Mouse (Mus musculus): ENCODE results near the gene Gm45717. TPM values are rescaled to one million over a fixed set of nuclear protein-coding genes. Genes with fewer than 3 reads are reported as not detected.

The Gm45717 gene
- total RNA-seq, 1 experiment from 2014 or later, result not detected

- no peak for ATAC-seq (replicated peaks; ENCODE audit: insufficient number of reproducible peaks, low FRiP score, low TSS enrichment, poor library complexity, severe bottlenecking)
Observed at GRCm38 (mm10) chr7:140919911-140920310, 35.8 kb downstream of the Gm45717 start.

DNA sequence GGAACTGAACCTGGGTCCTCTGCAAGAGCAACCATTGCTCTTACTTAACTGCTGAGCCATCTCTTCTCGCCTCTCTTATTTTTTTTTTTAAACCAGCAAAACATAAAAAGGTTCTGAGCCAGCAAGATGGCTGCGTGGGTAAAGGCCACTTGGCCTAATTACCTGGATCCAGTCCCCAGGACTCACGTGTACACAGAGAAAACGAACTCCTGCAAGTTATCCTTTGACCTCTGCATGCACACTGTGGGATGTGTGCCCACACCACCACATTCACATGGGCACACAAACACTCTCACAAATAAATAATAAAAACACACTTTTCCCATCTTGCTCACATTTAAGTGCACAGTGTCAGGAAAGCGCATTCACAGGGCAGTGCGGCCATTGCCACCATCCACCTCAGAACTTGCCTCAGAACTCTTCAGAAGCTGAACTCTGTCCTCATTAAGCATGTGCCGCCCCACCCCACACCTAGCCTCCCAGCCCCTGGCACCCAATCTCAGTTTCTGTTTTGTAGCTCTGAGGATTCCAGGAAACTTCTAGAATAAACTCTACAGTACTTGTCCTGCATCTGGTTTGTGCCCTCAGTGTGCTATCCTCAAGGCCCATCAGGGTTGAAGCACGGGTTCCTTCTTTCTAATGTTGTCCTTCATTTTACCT is 41.6 kb downstream of the Gm45717 start:
- no peak for ATAC-seq (replicated peaks; ENCODE audit: insufficient number of reproducible peaks, low FRiP score, low TSS enrichment, poor library complexity, severe bottlenecking)

GRCm38 (mm10) chr7:140912846-140913482 is 42.8 kb downstream of the Gm45717 start:
- ATAC-seq (replicated peaks; ENCODE audit: insufficient number of reproducible peaks, low FRiP score, low TSS enrichment, poor library complexity, severe bottlenecking), result no peak

DNA sequence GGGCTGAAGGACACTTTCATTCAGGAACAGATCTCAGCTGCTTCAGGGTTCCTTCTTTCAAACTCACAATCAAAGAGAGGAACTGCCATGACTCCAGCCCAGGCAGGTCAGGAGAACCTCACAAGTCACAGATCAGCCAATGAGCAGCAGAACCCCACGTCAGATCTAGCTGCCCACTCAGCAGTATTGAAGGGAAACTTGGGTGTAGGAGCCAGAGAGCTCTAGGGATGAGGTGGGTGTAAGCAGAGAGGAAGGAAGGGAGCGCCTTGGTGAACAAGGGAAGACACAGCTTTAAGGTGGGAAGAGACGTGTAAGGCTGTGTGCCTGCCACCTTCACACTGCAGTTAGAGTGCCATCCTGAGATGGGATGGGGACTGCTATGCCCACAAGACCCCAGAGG is 43.4 kb downstream of the Gm45717 start:
- no peak for ATAC-seq (replicated peaks; ENCODE audit: insufficient number of reproducible peaks, low FRiP score, low TSS enrichment, poor library complexity, severe bottlenecking)

DNA sequence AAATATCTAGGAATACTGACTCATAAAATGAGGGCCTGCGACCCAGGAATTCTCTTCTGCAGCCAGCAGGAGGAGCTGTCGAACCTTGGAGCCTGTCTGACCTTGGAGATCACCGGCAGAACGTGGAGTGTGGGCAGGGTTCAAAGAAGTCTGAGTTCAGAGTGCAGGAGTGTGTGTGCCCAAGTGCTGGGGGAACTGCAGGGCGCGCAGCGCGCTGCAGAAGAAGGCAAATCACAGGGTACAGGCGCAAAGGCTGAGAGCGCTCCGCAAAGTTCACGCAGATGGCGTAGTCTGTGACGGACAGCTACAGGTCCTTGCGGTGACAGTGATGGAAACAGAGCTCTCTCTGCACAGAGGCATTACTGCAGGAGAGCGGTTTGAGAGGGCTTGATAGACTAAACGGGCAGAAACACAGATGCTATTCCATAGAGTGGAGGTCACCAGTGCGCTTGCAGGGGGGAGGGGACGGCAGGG is 47.1 kb downstream of the Gm45717 start:
- ATAC-seq (replicated peaks; ENCODE audit: insufficient number of reproducible peaks, low FRiP score, low TSS enrichment, poor library complexity, severe bottlenecking), result peak; percentile 88

- no peak for ATAC-seq (replicated peaks; ENCODE audit: insufficient number of reproducible peaks, low FRiP score, low TSS enrichment, poor library complexity, severe bottlenecking)
Observed at GRCm38 (mm10) chr7:140908181-140908580, 47.6 kb downstream of the Gm45717 start.

DNA sequence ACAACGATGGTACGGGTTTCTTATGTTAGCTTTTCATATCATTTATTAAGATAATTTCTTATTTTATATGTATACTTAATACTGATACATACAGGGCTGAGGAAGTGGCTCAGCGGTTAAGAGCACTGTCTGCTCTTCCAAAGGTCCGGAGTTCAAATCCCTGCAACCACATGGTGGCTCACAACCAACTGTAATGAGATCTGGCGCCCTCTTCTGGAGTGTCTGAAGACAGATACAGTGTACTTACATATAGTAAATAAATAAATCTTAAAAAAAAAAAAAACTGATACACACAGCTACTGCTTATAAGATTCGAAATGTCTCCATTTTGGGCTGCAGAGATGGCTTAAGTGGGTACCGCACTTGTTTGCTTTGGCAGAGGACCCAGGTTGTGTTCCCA is 48.0 kb downstream of the Gm45717 start:
- ATAC-seq (replicated peaks; ENCODE audit: insufficient number of reproducible peaks, low FRiP score, low TSS enrichment, poor library complexity, severe bottlenecking), result no peak

DNA sequence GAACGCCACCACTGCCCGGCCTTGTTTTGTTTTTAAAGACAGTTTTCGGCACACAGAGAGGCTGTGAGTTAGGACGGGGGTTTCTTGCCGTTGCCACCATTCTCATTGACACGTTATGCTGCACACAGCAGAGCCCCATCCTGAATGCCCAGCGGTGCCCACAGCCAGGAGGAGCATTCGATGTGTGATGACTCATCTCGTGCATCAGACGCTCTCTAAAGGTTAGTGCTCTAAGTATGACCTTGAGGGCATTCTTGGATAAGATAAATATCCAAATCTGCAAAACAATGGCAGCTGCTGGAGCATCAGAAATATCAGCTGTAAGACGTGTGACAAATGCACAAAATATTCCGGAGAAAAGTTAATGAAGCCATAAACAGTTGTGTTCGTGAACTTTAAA is 48.6 kb downstream of the Gm45717 start:
- no peak for ATAC-seq (replicated peaks; ENCODE audit: insufficient number of reproducible peaks, low FRiP score, low TSS enrichment, poor library complexity, severe bottlenecking)

GRCm38 (mm10) chr7:140905642-140906081 is 50.1 kb downstream of the Gm45717 start:
- ATAC-seq (replicated peaks; ENCODE audit: insufficient number of reproducible peaks, low FRiP score, low TSS enrichment, poor library complexity, severe bottlenecking), result no peak

- ATAC-seq (replicated peaks; ENCODE audit: insufficient number of reproducible peaks, low FRiP score, low TSS enrichment, poor library complexity, severe bottlenecking), result peak; percentile 63
Observed at GRCm38 (mm10) chr7:140903212-140903611, 52.5 kb downstream of the Gm45717 start.

- ATAC-seq (replicated peaks; ENCODE audit: insufficient number of reproducible peaks, low FRiP score, low TSS enrichment, poor library complexity, severe bottlenecking), result no peak
Observed at GRCm38 (mm10) chr7:140902036-140902875, 53.5 kb downstream of the Gm45717 start.

GRCm38 (mm10) chr7:140900220-140900619 is 55.5 kb downstream of the Gm45717 start, which contains the start of gene Cox8b:
Gene Cox8b, minus strand, starts transcription at chr7:140900446.
- ATAC-seq (replicated peaks; ENCODE audit: insufficient number of reproducible peaks, low FRiP score, low TSS enrichment, poor library complexity, severe bottlenecking), result no peak

Other genes starting within 250 kb of the Gm45717 start
- gene Cyp2e1, start 192.2 kb downstream of the Gm45717 start, total RNA-seq (2017), result not detected in 3 replicates
- gene Syce1, start 168.1 kb downstream of the Gm45717 start, total RNA-seq (2017), result not detected in 3 replicates
- 0.29 TPM in 1 of 3 replicates, not detected in the others for gene Zfp941, start 133.8 kb downstream of the Gm45717 start, total RNA-seq (2017)
- gene Urah, start 120.9 kb downstream of the Gm45717 start, total RNA-seq (2017), result not detected in 3 replicates
- not detected in 3 replicates for gene Scgb1c1, start 110.4 kb downstream of the Gm45717 start, total RNA-seq (2017)
- gene Odf3, start 108.1 kb downstream of the Gm45717 start, total RNA-seq (2017), result not detected in 3 replicates
- 0.58 to 9.3 TPM in 2 of 3 replicates, not detected in the other for gene Gm45785, start 99.6 kb downstream of the Gm45717 start, total RNA-seq (2017)
- 62.6 to 73.7 TPM (median 72.9 TPM) in 3 replicates for gene Ric8a, start 99.0 kb downstream of the Gm45717 start, total RNA-seq (2017)
- gene Bet1l, start 98.4 kb downstream of the Gm45717 start, total RNA-seq (2017), result 21.5 to 28.2 TPM (median 25.0 TPM) in 3 replicates
- gene Psmd13, start 74.0 kb downstream of the Gm45717 start, total RNA-seq (2017), result 119 to 165 TPM (median 132 TPM) in 3 replicates
- 8.0 to 12.6 TPM (median 12.2 TPM) in 3 replicates for gene Sirt3, start 73.6 kb downstream of the Gm45717 start, total RNA-seq (2017)
- gene Cox8b, start 55.5 kb downstream of the Gm45717 start, total RNA-seq (2017), result not detected in 3 replicates
- gene Nlrp6, start 35.0 kb downstream of the Gm45717 start, total RNA-seq (2017), result 0.10 TPM in 1 of 3 replicates, not detected in the others
- 10.6 to 14.2 TPM (median 13.8 TPM) in 3 replicates for gene Pgghg, start 14.5 kb downstream of the Gm45717 start, total RNA-seq (2017)
- gene Ifitm5, start 5.6 kb downstream of the Gm45717 start, total RNA-seq (2017), result 2.4 TPM in 1 of 3 replicates, not detected in the others
- gene Ifitm2, start 50 bp upstream of the Gm45717 start, total RNA-seq (2017), result 203 to 367 TPM (median 305 TPM) in 3 replicates
- gene Ifitm1, start 11.3 kb upstream of the Gm45717 start, total RNA-seq (2017), result 38.2 to 83.6 TPM (median 70.9 TPM) in 3 replicates
- gene Ifitm3, start 54.8 kb upstream of the Gm45717 start, total RNA-seq (2017), result 384 to 854 TPM (median 711 TPM) in 3 replicates
- 268 to 573 TPM (median 450 TPM) in 3 replicates for gene Ifitm6, start 62.0 kb upstream of the Gm45717 start, total RNA-seq (2017)
- gene Gm17387, start 73.2 kb upstream of the Gm45717 start, total RNA-seq (2017), result not detected in 3 replicates
- 0.10 TPM in 1 of 3 replicates, not detected in the others for gene B4galnt4, start 105.2 kb upstream of the Gm45717 start, total RNA-seq (2017)
- gene Pkp3, start 122.3 kb upstream of the Gm45717 start, total RNA-seq (2017), result 14.0 to 17.9 TPM (median 14.2 TPM) in 3 replicates
- 9.1 to 25.0 TPM (median 12.5 TPM) in 3 replicates for gene Sigirr, start 144.6 kb upstream of the Gm45717 start, total RNA-seq (2017)
- gene Ano9, start 161.9 kb upstream of the Gm45717 start, total RNA-seq (2017), result not detected in 3 replicates
- 1.4 to 6.9 TPM (median 1.5 TPM) in 3 replicates for gene Ptdss2, start 166.4 kb upstream of the Gm45717 start, total RNA-seq (2017)
- gene Rnh1, start 216.9 kb upstream of the Gm45717 start, total RNA-seq (2017), result 73.1 to 101 TPM (median 77.7 TPM) in 3 replicates
- 22.4 to 25.6 TPM (median 25.2 TPM) in 3 replicates for gene Hras, start 238.1 kb upstream of the Gm45717 start, total RNA-seq (2017)
- gene Lrrc56, start 238.2 kb upstream of the Gm45717 start, total RNA-seq (2017), result 2.1 to 2.8 TPM (median 2.1 TPM) in 3 replicates

Measured in monocyte, adult 5-6 weeks (primary cell).